Mouse (Mus musculus): ENCODE results near the gene Kctd15. TPM values are rescaled to one million over a fixed set of nuclear protein-coding genes. Genes with fewer than 3 reads are reported as not detected.

Gene Kctd15
- polyA plus RNA-seq, 1 experiment = 33.7 TPM

DNA sequence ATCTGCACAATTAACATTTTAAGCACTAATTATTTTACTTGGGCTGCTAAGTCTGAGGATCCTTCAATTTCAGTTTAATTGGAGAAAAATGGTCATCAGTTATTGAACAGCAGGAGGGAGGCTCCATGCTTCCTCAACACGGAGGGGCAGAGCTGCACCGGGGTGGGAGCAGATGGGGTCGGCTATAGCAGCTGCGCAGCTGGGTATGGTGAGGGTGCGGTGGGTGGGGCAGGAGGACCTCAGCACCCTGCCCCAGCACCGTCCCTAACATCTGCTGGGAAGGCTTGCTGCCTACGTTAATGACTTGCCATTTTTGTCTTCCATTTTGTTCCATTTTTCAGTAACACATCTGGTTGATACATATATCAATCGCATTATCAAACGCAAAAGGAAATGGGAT lies 39.6 kb upstream of the Kctd15 start:
- Histone ChIP-seq H3K9ac (ENCODE audit: low read depth, poor library complexity, severe bottlenecking) (no peak overlapping the region), H3K27ac (ENCODE audit: insufficient read depth, low read length) (no peak overlapping the region), H3K27me3 (ENCODE audit: control insufficient read depth, insufficient read depth, low read length, poor library complexity, severe bottlenecking) (no peaks in the 10 kb centered on the region), H3K4me1 (ENCODE audit: control insufficient read depth, insufficient read depth, low read length) (peaks cover 4% of the 10 kb centered on the region), H3K36me3 (ENCODE audit: control insufficient read depth, insufficient read depth, low read length, poor library complexity, severe bottlenecking) (no peaks in the 10 kb centered on the region), H3K9me3 (replicated peaks; ENCODE audit: control insufficient read depth, insufficient read depth, low read length, poor library complexity, severe bottlenecking) (no peaks in the 10 kb centered on the region), H3K4me3 (ENCODE audit: low read depth, low read length) (no peak overlapping the region)
- no peak for TF ChIP-seq CTCF (IDR thresholded peaks at IDR 0.05; ENCODE audit: low read depth, low read length)
- no peak for TF ChIP-seq POLR2A (IDR thresholded peaks at IDR 0.05; ENCODE audit: insufficient read depth, low read length)
- TF ChIP-seq EP300 (IDR thresholded peaks at IDR 0.05; ENCODE audit: insufficient read depth, low read depth, low read length) = no peak

DNA sequence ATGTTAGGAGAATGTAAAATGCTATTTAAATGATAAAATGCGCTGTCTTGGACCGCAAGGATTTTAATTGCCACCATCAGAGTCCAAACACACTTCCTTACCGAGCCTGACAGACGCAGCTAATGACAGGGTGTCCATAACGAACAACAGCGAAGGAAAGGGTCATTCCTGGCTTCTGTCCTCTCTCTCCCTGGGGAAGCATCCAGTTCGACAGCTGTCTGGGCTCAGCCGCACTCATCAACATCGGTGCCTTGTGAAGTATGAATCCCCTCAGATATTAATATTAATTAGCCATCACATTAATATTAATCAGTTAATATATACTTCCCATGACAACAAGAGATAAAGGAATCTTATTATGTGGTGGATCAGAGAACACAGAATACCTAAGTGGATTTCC lies 38.4 kb upstream of the Kctd15 start:
- H3K4me3 ChIP-seq (ENCODE audit: low read depth, low read length) = no peak overlapping the region
- H3K27ac ChIP-seq (ENCODE audit: insufficient read depth, low read length) = no peak overlapping the region
- no peak overlapping the region for H3K9ac ChIP-seq (ENCODE audit: low read depth, poor library complexity, severe bottlenecking)
- H3K36me3 ChIP-seq (ENCODE audit: control insufficient read depth, insufficient read depth, low read length, poor library complexity, severe bottlenecking) = no peaks in the 10 kb centered on the region
- TF ChIP-seq POLR2A (IDR thresholded peaks at IDR 0.05; ENCODE audit: insufficient read depth, low read length) (no peak), CTCF (IDR thresholded peaks at IDR 0.05; ENCODE audit: low read depth, low read length) (no peak), EP300 (IDR thresholded peaks at IDR 0.05; ENCODE audit: insufficient read depth, low read depth, low read length) (no peak)
- peaks cover 4% of the 10 kb centered on the region for H3K4me1 ChIP-seq (ENCODE audit: control insufficient read depth, insufficient read depth, low read length)
- H3K9me3 ChIP-seq (replicated peaks; ENCODE audit: control insufficient read depth, insufficient read depth, low read length, poor library complexity, severe bottlenecking) = no peaks in the 10 kb centered on the region
- no peaks in the 10 kb centered on the region for H3K27me3 ChIP-seq (ENCODE audit: control insufficient read depth, insufficient read depth, low read length, poor library complexity, severe bottlenecking)

DNA sequence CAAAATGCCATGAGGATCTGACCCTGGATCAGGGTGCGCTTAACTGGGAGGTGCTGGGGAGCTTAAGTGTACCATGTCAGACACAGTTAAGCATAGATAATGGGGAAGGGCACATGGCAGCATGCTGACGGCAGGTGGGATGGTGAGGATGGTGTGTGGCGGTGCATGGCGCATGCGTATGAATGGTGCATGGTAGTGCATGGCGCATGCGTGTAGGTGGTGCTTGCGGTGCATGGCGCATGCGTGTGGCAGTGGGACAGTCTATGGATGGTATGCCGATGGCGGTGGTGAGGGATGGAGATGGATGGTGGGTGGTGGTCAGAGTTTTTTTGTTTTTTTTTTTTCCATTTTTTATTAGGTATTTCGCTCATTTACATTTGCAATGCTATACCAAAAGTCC lies 37.4 kb upstream of the Kctd15 start:
- Histone ChIP-seq H3K27ac (ENCODE audit: insufficient read depth, low read length) (no peak overlapping the region), H3K4me1 (ENCODE audit: control insufficient read depth, insufficient read depth, low read length) (peaks cover 4% of the 10 kb centered on the region), H3K9me3 (replicated peaks; ENCODE audit: control insufficient read depth, insufficient read depth, low read length, poor library complexity, severe bottlenecking) (no peaks in the 10 kb centered on the region), H3K36me3 (ENCODE audit: control insufficient read depth, insufficient read depth, low read length, poor library complexity, severe bottlenecking) (no peaks in the 10 kb centered on the region), H3K4me3 (ENCODE audit: low read depth, low read length) (peak overlapping the region; percentile 16), H3K27me3 (ENCODE audit: control insufficient read depth, insufficient read depth, low read length, poor library complexity, severe bottlenecking) (no peaks in the 10 kb centered on the region), H3K9ac (ENCODE audit: low read depth, poor library complexity, severe bottlenecking) (no peak overlapping the region)
- no peak for TF ChIP-seq EP300 (IDR thresholded peaks at IDR 0.05; ENCODE audit: insufficient read depth, low read depth, low read length)
- no peak for TF ChIP-seq CTCF (IDR thresholded peaks at IDR 0.05; ENCODE audit: low read depth, low read length)
- TF ChIP-seq POLR2A (IDR thresholded peaks at IDR 0.05; ENCODE audit: insufficient read depth, low read length) = no peak

DNA sequence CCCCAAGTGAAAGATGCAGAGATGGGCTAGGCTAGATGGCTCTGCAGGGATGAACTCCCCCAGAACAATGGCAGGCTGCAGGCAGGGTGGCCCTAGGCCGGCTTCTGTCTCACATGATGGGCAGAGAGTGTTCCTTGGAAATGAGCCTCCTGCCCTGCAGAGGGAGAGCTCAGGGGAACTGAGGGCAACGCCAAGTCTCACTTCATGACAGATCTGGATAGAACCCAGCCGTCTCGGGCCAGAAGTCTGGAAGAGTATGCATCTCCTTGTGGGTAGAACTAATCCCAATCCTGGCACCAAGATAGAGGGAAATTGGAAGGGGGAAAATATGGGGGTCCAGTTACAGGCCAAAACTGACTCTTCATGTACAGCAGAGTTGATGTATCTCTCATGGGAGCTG lies 36.5 kb upstream of the Kctd15 start:
- H3K9ac ChIP-seq (ENCODE audit: low read depth, poor library complexity, severe bottlenecking) = no peak overlapping the region
- peaks cover 4% of the 10 kb centered on the region for H3K4me1 ChIP-seq (ENCODE audit: control insufficient read depth, insufficient read depth, low read length)
- no peaks in the 10 kb centered on the region for H3K36me3 ChIP-seq (ENCODE audit: control insufficient read depth, insufficient read depth, low read length, poor library complexity, severe bottlenecking)
- no peaks in the 10 kb centered on the region for H3K27me3 ChIP-seq (ENCODE audit: control insufficient read depth, insufficient read depth, low read length, poor library complexity, severe bottlenecking)
- H3K4me3 ChIP-seq (ENCODE audit: low read depth, low read length) = no peak overlapping the region
- H3K9me3 ChIP-seq (replicated peaks; ENCODE audit: control insufficient read depth, insufficient read depth, low read length, poor library complexity, severe bottlenecking) = no peaks in the 10 kb centered on the region
- H3K27ac ChIP-seq (ENCODE audit: insufficient read depth, low read length) = no peak overlapping the region
- TF ChIP-seq CTCF (IDR thresholded peaks at IDR 0.05; ENCODE audit: low read depth, low read length) (no peak), EP300 (IDR thresholded peaks at IDR 0.05; ENCODE audit: insufficient read depth, low read depth, low read length) (no peak), POLR2A (IDR thresholded peaks at IDR 0.05; ENCODE audit: insufficient read depth, low read length) (no peak)

DNA sequence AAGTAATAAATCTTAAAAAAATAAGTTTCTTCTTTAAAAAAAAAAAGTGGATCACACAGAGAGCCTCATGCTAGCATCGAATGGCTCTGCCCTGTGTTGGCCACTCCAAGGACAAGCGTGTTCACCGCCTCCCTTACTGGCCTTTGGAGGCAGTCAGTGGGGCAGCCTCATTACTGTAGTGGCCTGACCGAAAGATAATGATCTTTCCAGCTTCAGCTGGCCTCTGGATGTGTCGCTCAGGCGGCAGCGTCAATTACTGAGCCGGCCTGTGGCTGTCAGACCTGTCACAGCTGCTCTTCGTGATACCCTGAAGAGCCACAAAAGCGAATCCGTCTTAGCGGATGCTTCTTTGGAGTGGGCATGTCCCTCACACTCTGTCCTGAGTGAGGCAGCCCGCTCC lies 33.6 kb upstream of the Kctd15 start:
- no peak overlapping the region for H3K27ac ChIP-seq (ENCODE audit: insufficient read depth, low read length)
- H3K9ac ChIP-seq (ENCODE audit: low read depth, poor library complexity, severe bottlenecking) = no peak overlapping the region
- no peaks in the 10 kb centered on the region for H3K36me3 ChIP-seq (ENCODE audit: control insufficient read depth, insufficient read depth, low read length, poor library complexity, severe bottlenecking)
- no peaks in the 10 kb centered on the region for H3K27me3 ChIP-seq (ENCODE audit: control insufficient read depth, insufficient read depth, low read length, poor library complexity, severe bottlenecking)
- no peak overlapping the region for H3K4me3 ChIP-seq (ENCODE audit: low read depth, low read length)
- H3K4me1 ChIP-seq (ENCODE audit: control insufficient read depth, insufficient read depth, low read length) = no peaks in the 10 kb centered on the region
- TF ChIP-seq EP300 (IDR thresholded peaks at IDR 0.05; ENCODE audit: insufficient read depth, low read depth, low read length) (no peak), CTCF (IDR thresholded peaks at IDR 0.05; ENCODE audit: low read depth, low read length) (no peak), POLR2A (IDR thresholded peaks at IDR 0.05; ENCODE audit: insufficient read depth, low read length) (no peak)
- no peaks in the 10 kb centered on the region for H3K9me3 ChIP-seq (replicated peaks; ENCODE audit: control insufficient read depth, insufficient read depth, low read length, poor library complexity, severe bottlenecking)

DNA sequence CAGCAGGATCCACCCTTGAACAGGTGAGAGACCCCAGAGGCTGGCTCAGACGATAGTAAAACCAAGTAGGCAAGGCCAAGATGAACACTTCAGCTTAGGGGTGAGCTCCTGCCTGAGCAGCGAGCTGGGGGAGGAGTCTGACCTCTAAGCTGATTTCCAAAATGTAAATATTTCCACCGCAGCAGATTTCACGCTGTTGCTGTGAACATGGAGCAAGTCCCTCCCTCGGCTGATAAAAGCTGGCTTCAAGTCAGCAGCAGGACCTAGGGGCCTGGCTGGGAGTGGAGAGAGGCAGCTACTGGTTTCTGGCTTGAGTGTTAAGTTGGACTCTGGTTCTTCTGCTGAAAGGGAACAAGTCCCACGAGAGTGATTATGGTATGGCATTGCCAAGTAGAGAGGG lies 32.5 kb upstream of the Kctd15 start:
- H3K27ac ChIP-seq (ENCODE audit: insufficient read depth, low read length) = no peak overlapping the region
- H3K4me3 ChIP-seq (ENCODE audit: low read depth, low read length) = no peak overlapping the region
- H3K36me3 ChIP-seq (ENCODE audit: control insufficient read depth, insufficient read depth, low read length, poor library complexity, severe bottlenecking) = no peaks in the 10 kb centered on the region
- TF ChIP-seq CTCF (IDR thresholded peaks at IDR 0.05; ENCODE audit: low read depth, low read length) = no peak
- no peak for TF ChIP-seq POLR2A (IDR thresholded peaks at IDR 0.05; ENCODE audit: insufficient read depth, low read length)
- TF ChIP-seq EP300 (IDR thresholded peaks at IDR 0.05; ENCODE audit: insufficient read depth, low read depth, low read length) = no peak
- no peaks in the 10 kb centered on the region for H3K4me1 ChIP-seq (ENCODE audit: control insufficient read depth, insufficient read depth, low read length)
- no peak overlapping the region for H3K9ac ChIP-seq (ENCODE audit: low read depth, poor library complexity, severe bottlenecking)
- no peaks in the 10 kb centered on the region for H3K9me3 ChIP-seq (replicated peaks; ENCODE audit: control insufficient read depth, insufficient read depth, low read length, poor library complexity, severe bottlenecking)
- H3K27me3 ChIP-seq (ENCODE audit: control insufficient read depth, insufficient read depth, low read length, poor library complexity, severe bottlenecking) = no peaks in the 10 kb centered on the region

Measured in ES-Bruce4 (cell line).